Mouse (Mus musculus) spleen, adult 2 months (tissue): ENCODE measurements around the gene Trip6. TPM values are rescaled to one million over a fixed set of nuclear protein-coding genes. Genes with fewer than 3 reads are reported as not detected.
A peak's percentile ranks its signal among the peaks of the same experiment; 100 is the strongest.

Experiments used
- DNase-seq, 2 experiments: peaks; one replicate each; pipeline versions ENCODE4 v3.0.0 to v3.0.0-alpha.2; 2012 to 2021; ENCODE audit warnings: low spot score in 2 of 2, low read depth in 1 of 2
- H3K27ac ChIP-seq: fragments of 200-500 bp; 2 replicates; pipeline ENCODE4 v1.5.1; 2012; ENCODE audit warnings: low read length, inconsistent platforms; ENCODE audit not compliant: insufficient read depth
- H3K27me3 ChIP-seq: fragments of 200-500 bp; 2 replicates; pipeline ENCODE4 v1.6.1; 2012; ENCODE audit warnings: mild to moderate bottlenecking, moderate library complexity, low read length, inconsistent platforms; ENCODE audit not compliant: control insufficient read depth, insufficient read depth
- H3K36me3 ChIP-seq: fragments of 200-500 bp; 2 replicates; pipeline ENCODE4 v1.6.1; 2012; ENCODE audit warnings: mild to moderate bottlenecking, low read length, inconsistent platforms; ENCODE audit not compliant: control insufficient read depth, insufficient read depth
- H3K4me1 ChIP-seq: fragments of 200-500 bp; 2 replicates; pipeline ENCODE4 v1.6.1; 2011; ENCODE audit warnings: inconsistent platforms; ENCODE audit not compliant: control insufficient read depth, insufficient read depth, insufficient read length
- H3K4me3 ChIP-seq: fragments of 200-500 bp; 2 replicates; pipeline ENCODE4 v1.5.1; 2011; ENCODE audit warnings: mild to moderate bottlenecking, inconsistent platforms; ENCODE audit not compliant: insufficient read depth, insufficient read length; ENCODE audit errors: extremely low read depth
- CTCF ChIP-seq: fragments of 200-500 bp; IDR thresholded peaks from 2 replicates; pipeline ENCODE4 v1.5.1; 2011; ENCODE audit warnings: mild to moderate bottlenecking, inconsistent platforms; ENCODE audit not compliant: insufficient read depth, insufficient read length, insufficient replicate concordance; ENCODE audit errors: extremely low read depth
- POLR2A ChIP-seq: fragments of 200-500 bp; IDR thresholded peaks from 2 replicates; pipeline ENCODE4 v1.6.1; 2011; ENCODE audit warnings: low read depth, low read length, inconsistent platforms
- WGBS: fragments of 180-500 bp; shearing (Covaris S2); methylation state at CpG from one replicate; pipeline ENCODE4 v1.1.7; 2018; 5-methylcytosine and 5-hydroxymethylcytosine counted together
- polyA plus RNA-seq: library from polyadenylated mRNA; depleted of rRNA; stranded (reverse); fragments of >200 nt; gene quantifications from 2 replicates; pipeline ENCODE4 v1.2.3, GENCODE M21; 2012

Trip6 gene
- polyA plus RNA-seq, 1 experiment, result 19.8 TPM

DNA sequence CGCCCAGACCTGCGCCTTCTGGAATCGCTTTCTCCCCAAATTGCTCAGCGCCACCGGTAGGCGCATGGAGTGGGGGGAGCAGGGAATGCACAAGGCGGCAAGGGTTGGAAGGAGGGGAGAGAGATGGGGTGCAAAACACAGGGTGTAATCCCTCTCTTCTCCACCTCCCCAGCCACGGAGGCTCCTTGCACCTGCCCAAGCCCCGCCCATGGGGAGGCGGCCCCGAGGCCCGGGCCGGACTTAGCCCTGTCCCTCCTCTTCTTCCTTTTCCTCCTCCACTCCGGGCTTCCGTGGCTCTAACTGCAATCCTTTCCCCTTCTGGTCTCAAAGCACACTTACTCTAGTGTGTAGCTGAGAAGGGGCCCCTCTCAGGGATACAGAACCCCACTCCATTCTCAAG lies 20.9 kb downstream of the Trip6 start:
- TF ChIP-seq CTCF (no peak), POLR2A (no peak)
- Histone ChIP-seq H3K4me3 (peak overlapping the region; percentile 65), H3K4me1 (peaks cover 13% of the 10 kb centered on the region; the same call in 1 of the 2 replicates), H3K27me3 (peaks cover 12% of the 10 kb centered on the region), H3K27ac (peak overlapping the region; percentile 69; the same call in 1 of the 2 replicates), H3K36me3 (peaks cover 27% of the 10 kb centered on the region)
- WGBS, result 0% methylated on average over 14 of the region's 15 CpGs
- peak in 1 of 2 experiments; percentile 73 for DNase-seq

DNA sequence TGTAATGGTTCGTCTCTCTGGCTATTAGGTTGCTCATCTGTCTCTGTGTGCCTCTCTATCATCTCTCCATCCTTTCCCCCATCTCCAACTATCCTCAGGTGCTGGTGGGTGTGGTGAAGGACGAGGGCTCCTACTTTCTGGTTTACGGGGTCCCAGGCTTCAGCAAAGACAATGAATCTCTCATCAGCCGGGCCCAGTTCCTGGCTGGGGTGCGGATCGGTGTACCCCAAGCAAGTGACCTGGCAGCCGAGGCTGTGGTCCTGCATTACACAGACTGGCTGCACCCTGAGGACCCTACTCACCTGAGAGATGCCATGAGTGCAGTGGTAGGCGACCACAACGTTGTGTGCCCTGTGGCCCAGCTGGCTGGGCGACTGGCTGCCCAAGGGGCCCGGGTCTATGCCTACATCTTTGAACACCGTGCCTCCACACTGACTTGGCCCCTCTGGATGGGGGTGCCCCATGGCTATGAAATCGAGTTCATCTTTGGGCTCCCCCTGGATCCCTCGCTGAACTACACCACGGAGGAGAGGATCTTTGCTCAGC lies 22.8 kb downstream of the Trip6 start:
- Histone ChIP-seq H3K27ac (no peak overlapping the region), H3K27me3 (peaks cover 17% of the 10 kb centered on the region), H3K4me3 (no peak overlapping the region), H3K36me3 (peaks cover 10% of the 10 kb centered on the region), H3K4me1 (peaks cover 18% of the 10 kb centered on the region)
- no peak for TF ChIP-seq CTCF
- no peak for TF ChIP-seq POLR2A
- WGBS, result 84% methylated on average over 15 of the region's 15 CpGs
- DNase-seq, result no peak

- no peak overlapping the region for H3K4me3 ChIP-seq
Measured at GRCm38 (mm10) chr5:137290677-137291076, 23.5 kb downstream of the Trip6 start.

DNA sequence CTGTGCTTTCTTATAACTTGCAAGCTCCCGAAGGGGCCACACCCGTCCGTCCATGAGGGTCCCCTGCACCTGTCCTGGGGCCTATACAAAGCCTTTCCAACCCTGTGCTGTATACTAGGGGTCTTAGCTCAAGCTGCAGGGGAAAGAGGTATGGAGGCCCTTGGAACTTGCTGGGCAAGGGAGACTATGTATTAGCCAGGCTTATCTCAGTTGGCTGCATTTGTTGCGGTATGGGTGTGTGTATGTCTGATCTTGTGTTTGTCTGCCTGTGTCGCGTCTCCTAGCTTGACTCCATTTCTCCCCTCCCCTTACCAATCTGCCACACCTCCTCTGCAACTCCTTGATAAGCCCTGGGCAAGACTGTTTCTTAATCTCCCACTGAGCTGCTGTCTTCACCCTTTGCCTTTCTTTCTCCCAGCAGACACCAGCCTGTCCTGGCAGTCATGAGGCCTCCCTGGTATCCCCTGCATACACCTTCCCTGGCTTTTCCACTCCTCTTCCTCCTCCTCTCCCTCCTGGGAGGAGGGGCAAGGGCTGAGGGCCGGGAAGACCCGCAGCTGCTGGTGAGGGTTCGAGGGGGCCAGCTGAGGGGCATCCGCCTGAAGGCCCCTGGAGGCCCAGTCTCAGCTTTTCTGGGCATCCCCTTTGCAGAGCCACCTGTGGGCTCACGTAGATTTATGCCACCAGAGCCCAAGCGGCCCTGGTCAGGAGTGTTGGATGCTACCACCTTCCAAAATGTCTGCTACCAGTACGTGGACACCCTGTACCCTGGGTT lies 24.4 kb downstream of the Trip6 start:
- no peak for DNase-seq
- TF ChIP-seq CTCF (no peak), POLR2A (no peak)
- no peaks in the 10 kb centered on the region for H3K36me3 ChIP-seq
- H3K4me1 ChIP-seq, result peaks cover 15% of the 10 kb centered on the region
- no peak overlapping the region for H3K4me3 ChIP-seq
- H3K27ac ChIP-seq, result peak overlapping the region; percentile 61; the same call in 1 of the 2 replicates
- 75% methylated on average over 13 of the region's 13 CpGs for WGBS
- H3K27me3 ChIP-seq, result peaks cover 17% of the 10 kb centered on the region

More at GRCm38 (mm10) chr5:137290677-137291076, 23.5 kb downstream of the Trip6 start:
- Histone ChIP-seq H3K27ac (peak overlapping the region; percentile 35; the same call in 1 of the 2 replicates), H3K36me3 (0 out of 2 replicates have a peak, but pooled peaks cover 4% of the 10 kb centered on the region), H3K27me3 (peaks cover 17% of the 10 kb centered on the region), H3K4me1 (peaks cover 18% of the 10 kb centered on the region)
- 29% methylated on average over 15 of the region's 15 CpGs for WGBS
- no peak for TF ChIP-seq POLR2A
- peak; percentile 55; the same call in 1 of the 2 replicates for TF ChIP-seq CTCF
- DNase-seq, result peak in 1 of 2 experiments; percentile 67

DNA sequence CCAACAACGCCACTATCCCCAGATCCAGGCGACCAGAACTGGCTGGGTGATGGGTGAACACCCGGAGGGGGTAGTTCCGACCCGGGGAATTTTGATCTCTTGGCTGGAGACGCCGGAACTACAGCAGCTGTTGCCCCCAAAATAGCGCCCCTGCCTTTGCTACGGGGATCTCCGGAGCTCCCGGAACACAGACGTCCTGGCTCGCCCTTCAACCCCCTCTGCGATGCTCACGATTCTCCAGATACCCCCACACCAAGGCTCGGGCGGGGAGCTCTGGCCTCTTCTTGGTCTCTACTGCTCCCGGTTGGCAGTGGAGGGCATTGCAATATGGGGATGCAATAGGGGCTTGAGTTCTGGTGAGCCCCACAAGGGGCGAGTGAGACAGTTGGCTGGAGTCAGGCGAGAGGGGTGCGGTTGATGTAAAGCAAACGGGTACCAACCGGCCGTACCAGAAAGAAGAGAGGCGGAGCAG lies 25.2 kb downstream of the Trip6 start:
- no peak for DNase-seq
- H3K4me1 ChIP-seq, result peaks cover 14% of the 10 kb centered on the region
- 0 out of 2 replicates have a peak overlapping the region, but pooled peaks have one; percentile 24 for H3K4me3 ChIP-seq
- WGBS, result 7% methylated on average over 25 of the region's 25 CpGs
- H3K27me3 ChIP-seq, result peaks cover 17% of the 10 kb centered on the region
- peak overlapping the region; percentile 61; the same call in 1 of the 2 replicates for H3K27ac ChIP-seq
- TF ChIP-seq POLR2A (no peak), CTCF (peak; percentile 2; the same call in 1 of the 2 replicates)
- no peaks in the 10 kb centered on the region for H3K36me3 ChIP-seq

- H3K4me1 ChIP-seq, result peaks cover 10% of the 10 kb centered on the region
- WGBS, result 2% methylated on average over 53 of the region's 65 CpGs
- H3K27me3 ChIP-seq, result peaks cover 17% of the 10 kb centered on the region
- peak overlapping the region; percentile 21; the same call in 1 of the 2 replicates for H3K27ac ChIP-seq
- DNase-seq, result no peak
- TF ChIP-seq POLR2A (no peak), CTCF (no peak)
- peak overlapping the region; percentile 48; the same call in 1 of the 2 replicates for H3K4me3 ChIP-seq
- no peaks in the 10 kb centered on the region for H3K36me3 ChIP-seq
Measured at GRCm38 (mm10) chr5:137287953-137288743, 26.1 kb downstream of the Trip6 start.
